Mouse (Mus musculus) A20 (cell line): ENCODE results near the gene Ankrd52.

Source experiments
- DNase-seq: peaks from one replicate; pipeline ENCODE4 v3.0.0-alpha.2; 2011; ENCODE audit warnings: low read depth, low spot score

Gene Ankrd52

GRCm38 (mm10) chr10:128401638-128402037 is 24.7 kb downstream of the Ankrd52 start:
- no peak for DNase-seq

GRCm38 (mm10) chr10:128403931-128404330 is 27.0 kb downstream of the Ankrd52 start:
- DNase-seq, result no peak

- DNase-seq, result peak; percentile 14
These were observed 31.9 kb downstream of the Ankrd52 start for GRCm38 (mm10) chr10:128408591-128409535.

- peak; percentile 98 for DNase-seq
These were observed 33.0 kb downstream of the Ankrd52 start for GRCm38 (mm10) chr10:128409692-128410559.

GRCm38 (mm10) chr10:128410560-128410845 is 33.6 kb downstream of the Ankrd52 start:
- DNase-seq, result peak; percentile 83

- peak; percentile 98 for DNase-seq
These were observed 34.5 kb downstream of the Ankrd52 start, which contains the start of the genes Nabp2 and Rnf41 for GRCm38 (mm10) chr10:128411211-128412054. Gene Nabp2 (minus strand): TSS chr10:128411492. Gene Rnf41 (plus strand): TSS chr10:128411657.

GRCm38 (mm10) chr10:128412055-128412381 is 35.1 kb downstream of the Ankrd52 start:
- no peak for DNase-seq

GRCm38 (mm10) chr10:128412558-128412957 is 35.6 kb downstream of the Ankrd52 start:
- peak; percentile 43 for DNase-seq

- no peak for DNase-seq
These were observed 36.2 kb downstream of the Ankrd52 start for GRCm38 (mm10) chr10:128413076-128413475.

- DNase-seq, result no peak
These were observed 37.9 kb downstream of the Ankrd52 start for GRCm38 (mm10) chr10:128414848-128415247.

GRCm38 (mm10) chr10:128422426-128422825 is 45.5 kb downstream of the Ankrd52 start:
- DNase-seq, result no peak

GRCm38 (mm10) chr10:128424604-128425003 is 47.7 kb downstream of the Ankrd52 start:
- no peak for DNase-seq

GRCm38 (mm10) chr10:128425260-128425659 is 48.3 kb downstream of the Ankrd52 start:
- no peak for DNase-seq

- DNase-seq, result no peak
These were observed 52.1 kb downstream of the Ankrd52 start for GRCm38 (mm10) chr10:128429052-128429451.

- no peak for DNase-seq
These were observed 52.5 kb downstream of the Ankrd52 start for GRCm38 (mm10) chr10:128429454-128429853.

GRCm38 (mm10) chr10:128433417-128433816 is 56.5 kb downstream of the Ankrd52 start:
- DNase-seq, result peak; percentile 49

GRCm38 (mm10) chr10:128434681-128435080 is 57.8 kb downstream of the Ankrd52 start:
- peak; percentile 90 for DNase-seq

GRCm38 (mm10) chr10:128435186-128435823 is 58.4 kb downstream of the Ankrd52 start:
- DNase-seq, result peak; percentile 96

GRCm38 (mm10) chr10:128435873-128436272 is 59.0 kb downstream of the Ankrd52 start:
- no peak for DNase-seq

- peak; percentile 79 for DNase-seq
These were observed 59.5 kb downstream of the Ankrd52 start for GRCm38 (mm10) chr10:128436376-128436775.
